Mouse (Mus musculus): ENCODE results near the gene Apopt1.

GRCm38 (mm10) chr12:111726122-111726463, 13.0 kb downstream of the Apopt1 start:
- no peak for TF ChIP-seq CTCF (IDR thresholded peaks at IDR 0.05; ENCODE audit: low read depth, low read length)
- TF ChIP-seq POLR2A (IDR thresholded peaks at IDR 0.05; ENCODE audit: extremely low read depth, insufficient read depth, low read length), result no peak

Measured in liver, adult 2 months (tissue).